Mouse (Mus musculus): ENCODE results near the gene Klhl35. TPM values are rescaled to one million over a fixed set of nuclear protein-coding genes. Genes with fewer than 3 reads are reported as not detected.
A peak's percentile ranks its signal among the peaks of the same experiment; 100 is the strongest.

Klhl35 gene
- polyA plus RNA-seq, 1 experiment from 2014 or later, result 22.5 TPM

DNA sequence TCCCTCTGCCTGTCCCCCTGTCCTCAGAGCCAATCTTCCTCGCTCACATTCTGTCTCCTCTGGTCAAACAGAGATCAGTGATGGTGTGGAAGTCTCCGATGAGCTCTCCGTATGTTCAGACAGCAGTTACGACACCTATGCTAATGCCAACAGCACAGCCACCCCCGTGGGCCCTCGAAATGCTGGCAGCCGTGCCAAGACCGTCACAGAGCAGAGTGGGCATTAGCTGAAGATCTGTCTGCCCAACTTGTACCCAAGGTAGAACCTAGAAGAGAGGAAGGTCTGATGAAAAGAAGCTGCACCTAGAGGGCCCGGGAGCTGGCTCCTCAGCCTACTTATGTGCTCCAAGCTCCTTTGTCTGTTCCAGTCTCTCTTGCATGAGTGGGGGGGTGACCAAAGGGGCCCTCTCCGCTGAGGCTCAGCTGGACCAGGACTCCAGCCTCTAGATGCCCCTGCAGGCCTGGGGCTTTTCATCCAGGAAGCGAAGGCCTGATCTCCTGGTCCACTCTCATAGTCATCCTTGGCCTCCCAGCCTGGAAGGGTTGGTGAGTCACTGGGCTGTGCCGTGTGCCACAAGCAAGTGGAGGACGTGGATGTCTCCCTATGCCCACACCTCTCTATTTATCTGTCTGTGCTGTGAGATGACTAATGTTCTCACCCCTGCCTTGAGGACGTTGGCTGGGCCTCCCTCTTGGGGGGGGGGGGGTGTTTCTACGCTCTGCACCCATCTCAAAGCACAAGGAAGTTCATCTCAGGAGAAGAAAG, 5.7 kb upstream of the Klhl35 start:
- H3K27ac ChIP-seq (ENCODE audit: low read depth, low read length), result no peak overlapping the region
- ATAC-seq (ENCODE audit: low FRiP score) (no peak), DNase-seq (ENCODE audit: low spot score, missing footprints) (no peak)
- no peaks in the 10 kb centered on the region for H3K9me3 ChIP-seq (ENCODE audit: control insufficient read depth, low read length)
- H3K27me3 ChIP-seq (ENCODE audit: control insufficient read depth, insufficient read depth, low read length), result no peaks in the 10 kb centered on the region
- H3K4me2 ChIP-seq, result no peak overlapping the region
- peaks cover 3% of the 10 kb centered on the region; the same call in 1 of the 2 replicates for H3K36me3 ChIP-seq (ENCODE audit: control insufficient read depth, insufficient read depth, low read length)
- no peak overlapping the region for H3K9ac ChIP-seq (ENCODE audit: low read length)
- WGBS, result 90% methylated on average over 15 of the region's 15 CpGs
- no peaks in the 10 kb centered on the region for H3K4me1 ChIP-seq (ENCODE audit: control insufficient read depth, insufficient read depth, low read length)
- no peak overlapping the region for H3K4me3 ChIP-seq (ENCODE audit: low read depth, low read length)

DNA sequence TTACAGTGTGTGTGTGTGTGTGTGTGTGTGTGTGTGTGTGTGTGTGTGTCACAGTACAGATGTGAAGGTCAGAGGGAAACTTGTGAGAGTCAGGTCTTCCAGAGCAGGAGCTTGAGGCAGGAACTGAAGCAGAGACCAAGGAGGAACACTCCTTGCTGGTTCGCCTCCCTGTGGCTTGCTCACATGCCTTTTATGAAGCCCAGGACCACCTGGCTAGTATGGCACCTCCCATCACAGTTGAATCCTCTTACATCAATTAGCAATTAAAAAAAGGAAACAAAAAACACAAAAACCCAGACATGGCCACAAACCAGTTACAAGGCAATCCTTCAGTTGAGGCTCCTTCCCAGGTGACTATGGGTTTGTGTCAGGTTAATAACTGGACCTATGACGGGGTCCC, 2.7 kb upstream of the Klhl35 start:
- H3K27ac ChIP-seq (ENCODE audit: low read depth, low read length), result no peak overlapping the region
- no peak overlapping the region for H3K4me2 ChIP-seq
- ATAC-seq (ENCODE audit: low FRiP score), result no peak
- no peak overlapping the region for H3K4me3 ChIP-seq (ENCODE audit: low read depth, low read length)
- no peaks in the 10 kb centered on the region for H3K9me3 ChIP-seq (ENCODE audit: control insufficient read depth, low read length)
- H3K36me3 ChIP-seq (ENCODE audit: control insufficient read depth, insufficient read depth, low read length), result peaks cover 3% of the 10 kb centered on the region; the same call in 1 of the 2 replicates
- DNase-seq (ENCODE audit: low spot score, missing footprints), result no peak
- peaks cover 16% of the 10 kb centered on the region for H3K4me1 ChIP-seq (ENCODE audit: control insufficient read depth, insufficient read depth, low read length)
- peaks cover 10% of the 10 kb centered on the region for H3K27me3 ChIP-seq (ENCODE audit: control insufficient read depth, insufficient read depth, low read length)
- H3K9ac ChIP-seq (ENCODE audit: low read length), result no peak overlapping the region
- 86% methylated on average over 2 of the region's 2 CpGs for WGBS

DNA sequence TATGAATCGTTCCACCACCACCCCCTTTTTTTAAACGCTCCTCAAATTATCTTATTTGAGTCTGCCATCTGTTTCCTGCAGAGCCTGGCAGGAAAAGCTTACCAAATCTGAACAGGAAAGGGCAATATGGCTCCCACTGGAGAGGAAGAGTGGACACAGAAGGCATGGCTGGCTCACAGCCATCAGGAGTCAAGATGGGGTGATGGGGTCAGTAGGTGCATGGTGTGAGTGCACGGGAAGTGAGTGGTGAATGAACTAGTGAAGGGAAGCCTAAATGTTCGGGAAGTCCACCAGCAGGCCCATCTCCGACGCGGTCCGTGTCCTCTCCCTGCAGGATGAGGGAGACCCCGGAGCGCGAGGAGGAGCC, 2.1 kb downstream of the Klhl35 start:
- WGBS, result 29% methylated on average over 11 of the region's 11 CpGs
- DNase-seq (ENCODE audit: low spot score, missing footprints), result peak; percentile 91
- Histone ChIP-seq H3K9ac (ENCODE audit: low read length) (peak overlapping the region; percentile 74), H3K9me3 (ENCODE audit: control insufficient read depth, low read length) (no peaks in the 10 kb centered on the region), H3K27me3 (ENCODE audit: control insufficient read depth, insufficient read depth, low read length) (peaks cover 21% of the 10 kb centered on the region), H3K27ac (ENCODE audit: low read depth, low read length) (peak overlapping the region; percentile 48), H3K4me1 (ENCODE audit: control insufficient read depth, insufficient read depth, low read length) (peaks cover 22% of the 10 kb centered on the region), H3K4me2 (peak overlapping the region; percentile 66), H3K4me3 (ENCODE audit: low read depth, low read length) (peak overlapping the region; percentile 47), H3K36me3 (ENCODE audit: control insufficient read depth, insufficient read depth, low read length) (peaks cover 9% of the 10 kb centered on the region)
- no peak for ATAC-seq (ENCODE audit: low FRiP score)

DNA sequence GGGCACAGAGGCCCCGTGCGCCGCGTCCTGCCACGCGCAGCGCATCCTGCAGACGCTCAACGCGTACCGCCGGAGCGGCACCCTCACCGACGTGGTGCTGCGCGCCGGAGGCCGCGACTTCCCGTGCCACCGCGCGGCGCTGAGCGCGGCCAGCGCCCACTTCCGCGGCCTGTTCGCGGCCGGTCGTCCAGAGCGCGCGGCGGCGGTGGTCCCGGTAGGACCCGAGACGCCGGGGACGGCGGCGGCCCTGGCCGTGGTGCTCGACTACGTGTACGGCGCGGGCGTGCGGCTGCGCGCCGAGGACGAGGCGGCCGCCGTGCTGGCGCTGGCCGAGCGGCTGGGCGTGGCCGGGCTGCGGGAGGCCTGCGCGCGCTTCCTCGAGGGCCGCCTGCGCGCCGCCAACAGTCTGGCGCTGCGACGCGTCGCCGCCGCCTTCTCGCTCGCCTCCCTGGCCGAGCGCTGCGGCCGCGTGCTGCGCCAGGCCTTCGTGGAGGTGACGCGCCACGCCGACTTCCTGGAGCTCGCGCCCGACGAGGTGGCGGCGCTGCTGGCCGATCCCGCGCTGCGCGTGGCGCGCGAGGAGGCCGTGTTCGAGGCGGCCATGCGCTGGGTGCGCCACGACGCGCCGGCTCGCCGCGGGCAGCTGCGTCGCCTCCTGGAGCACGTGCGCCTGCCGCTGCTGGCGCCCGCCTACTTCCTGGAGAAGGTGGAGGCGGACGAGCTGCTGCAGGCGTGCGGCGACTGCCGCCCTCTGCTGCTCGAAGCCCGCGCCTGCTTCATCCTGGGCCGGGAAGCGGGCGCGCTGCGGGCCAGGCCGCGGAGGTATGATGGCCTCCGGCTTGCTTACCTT, 2.7 kb downstream of the Klhl35 start:
- ATAC-seq (ENCODE audit: low FRiP score), result peak; percentile 68
- peak overlapping the region; percentile 74 for H3K9ac ChIP-seq (ENCODE audit: low read length)
- peaks cover 21% of the 10 kb centered on the region for H3K27me3 ChIP-seq (ENCODE audit: control insufficient read depth, insufficient read depth, low read length)
- peak overlapping the region; percentile 48 for H3K27ac ChIP-seq (ENCODE audit: low read depth, low read length)
- peak overlapping the region; percentile 47 for H3K4me3 ChIP-seq (ENCODE audit: low read depth, low read length)
- no peaks in the 10 kb centered on the region for H3K9me3 ChIP-seq (ENCODE audit: control insufficient read depth, low read length)
- peak overlapping the region; percentile 66 for H3K4me2 ChIP-seq
- 3% methylated on average over 116 of the region's 145 CpGs for WGBS
- H3K36me3 ChIP-seq (ENCODE audit: control insufficient read depth, insufficient read depth, low read length), result peaks cover 9% of the 10 kb centered on the region
- DNase-seq (ENCODE audit: low spot score, missing footprints), result peak; percentile 94
- peaks cover 22% of the 10 kb centered on the region for H3K4me1 ChIP-seq (ENCODE audit: control insufficient read depth, insufficient read depth, low read length)

DNA sequence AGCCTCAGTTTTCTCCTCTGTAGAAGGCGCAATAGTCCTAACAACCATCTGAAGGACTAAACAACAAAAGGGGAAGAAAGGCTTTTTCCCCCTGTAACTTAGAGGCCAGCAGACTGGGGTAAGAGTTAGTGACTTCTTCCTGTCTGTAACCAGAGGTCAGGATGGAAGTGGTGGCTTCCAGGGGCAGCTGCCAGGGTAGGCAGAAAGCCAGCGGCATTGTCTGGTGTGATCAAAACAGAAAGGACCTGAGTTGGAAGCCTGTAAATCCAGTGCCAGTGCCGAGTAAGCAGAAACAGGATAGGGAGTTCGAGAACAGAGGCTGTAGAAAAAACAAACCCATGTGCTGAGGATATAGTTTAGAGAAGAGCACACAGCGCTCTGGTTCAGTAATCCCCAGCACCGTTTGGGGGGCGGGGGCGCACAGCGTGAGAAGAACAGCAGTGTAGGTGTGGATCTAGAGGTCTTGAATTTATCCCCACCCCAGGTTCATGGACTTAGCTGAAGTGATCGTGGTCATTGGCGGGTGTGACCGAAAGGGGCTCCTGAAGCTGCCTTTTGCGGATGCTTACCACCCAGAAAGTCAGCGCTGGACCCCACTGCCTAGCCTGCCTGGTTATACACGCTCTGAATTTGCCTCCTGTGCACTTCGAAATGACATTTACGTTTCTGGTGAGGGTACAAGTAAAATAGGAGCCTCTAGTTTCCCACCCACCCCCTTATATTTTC, 4.0 kb downstream of the Klhl35 start:
- Histone ChIP-seq H3K9ac (ENCODE audit: low read length) (no peak overlapping the region), H3K4me3 (ENCODE audit: low read depth, low read length) (no peak overlapping the region), H3K4me1 (ENCODE audit: control insufficient read depth, insufficient read depth, low read length) (peaks cover 22% of the 10 kb centered on the region), H3K27ac (ENCODE audit: low read depth, low read length) (no peak overlapping the region), H3K4me2 (no peak overlapping the region), H3K9me3 (ENCODE audit: control insufficient read depth, low read length) (no peaks in the 10 kb centered on the region), H3K27me3 (ENCODE audit: control insufficient read depth, insufficient read depth, low read length) (peaks cover 21% of the 10 kb centered on the region), H3K36me3 (ENCODE audit: control insufficient read depth, insufficient read depth, low read length) (peaks cover 12% of the 10 kb centered on the region)
- 79% methylated on average over 17 of the region's 17 CpGs for WGBS
- ATAC-seq (ENCODE audit: low FRiP score), result no peak
- DNase-seq (ENCODE audit: low spot score, missing footprints), result no peak

DNA sequence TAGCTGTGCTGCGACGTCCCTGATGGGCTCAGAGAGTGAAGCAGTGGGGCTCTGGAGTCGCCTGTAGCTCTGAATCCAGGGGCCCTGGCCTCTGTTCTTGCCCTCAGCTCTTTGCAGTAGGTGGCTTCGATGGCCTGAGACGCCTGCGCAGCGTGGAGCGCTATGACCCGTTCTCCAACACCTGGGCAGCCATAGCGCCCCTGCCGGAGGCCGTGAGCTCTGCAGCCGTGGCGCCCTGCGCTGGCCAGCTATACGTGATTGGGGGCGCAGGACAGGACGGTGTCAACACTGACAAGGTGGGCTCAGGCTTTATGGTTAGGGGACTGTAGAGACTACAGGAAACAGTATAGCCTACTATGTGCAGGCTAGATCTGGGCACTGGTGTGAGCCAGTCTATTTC, 5.8 kb downstream of the Klhl35 start:
- Histone ChIP-seq H3K4me3 (ENCODE audit: low read depth, low read length) (no peak overlapping the region), H3K4me2 (no peak overlapping the region), H3K36me3 (ENCODE audit: control insufficient read depth, insufficient read depth, low read length) (peaks cover 12% of the 10 kb centered on the region), H3K4me1 (ENCODE audit: control insufficient read depth, insufficient read depth, low read length) (peaks cover 11% of the 10 kb centered on the region), H3K9me3 (ENCODE audit: control insufficient read depth, low read length) (no peaks in the 10 kb centered on the region), H3K27ac (ENCODE audit: low read depth, low read length) (no peak overlapping the region), H3K9ac (ENCODE audit: low read length) (no peak overlapping the region), H3K27me3 (ENCODE audit: control insufficient read depth, insufficient read depth, low read length) (peaks cover 21% of the 10 kb centered on the region)
- no peak for DNase-seq (ENCODE audit: low spot score, missing footprints)
- no peak for ATAC-seq (ENCODE audit: low FRiP score)
- WGBS, result 63% methylated on average over 18 of the region's 18 CpGs

DNA sequence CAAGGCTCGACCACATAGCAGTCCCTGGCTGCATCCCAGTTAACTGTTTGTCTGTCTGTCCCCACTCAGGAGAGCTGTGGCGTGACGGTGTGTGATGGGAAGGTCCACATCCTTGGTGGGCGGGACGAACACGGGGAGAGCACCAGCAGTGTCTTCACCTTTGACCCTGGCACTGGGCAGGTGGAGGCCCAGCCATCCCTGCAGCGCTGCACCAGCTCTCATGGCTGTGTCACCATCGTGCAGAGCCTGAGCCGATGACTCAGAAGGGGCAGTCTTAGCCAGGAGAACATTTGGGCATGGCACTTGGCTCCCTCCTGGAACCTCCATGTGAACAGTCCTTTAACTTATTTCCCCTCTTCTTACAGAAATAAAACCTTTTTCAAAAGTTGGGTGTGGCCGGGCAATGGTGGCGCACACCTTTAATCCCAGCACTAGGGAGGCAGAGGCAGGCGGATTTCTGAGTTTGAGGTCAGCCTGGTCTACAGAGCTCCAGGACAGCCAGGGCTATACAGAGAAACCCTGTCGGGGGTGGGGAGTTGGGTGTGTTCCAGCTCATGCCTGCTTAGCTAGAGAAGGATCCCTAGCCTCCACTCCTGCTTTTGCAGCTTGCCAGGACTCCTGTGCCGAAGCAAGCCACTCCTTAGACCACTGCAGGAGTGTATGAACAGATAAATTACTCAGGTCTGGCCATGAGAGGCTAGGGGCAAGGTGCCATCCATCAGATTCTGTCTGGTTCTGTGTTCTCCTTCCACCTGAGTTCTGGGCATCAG, 8.0 kb downstream of the Klhl35 start:
- ATAC-seq (ENCODE audit: low FRiP score) (no peak), DNase-seq (ENCODE audit: low spot score, missing footprints) (no peak)
- H3K4me1 ChIP-seq (ENCODE audit: control insufficient read depth, insufficient read depth, low read length), result no peaks in the 10 kb centered on the region
- peak overlapping the region; percentile 75 for H3K27ac ChIP-seq (ENCODE audit: low read depth, low read length)
- H3K36me3 ChIP-seq (ENCODE audit: control insufficient read depth, insufficient read depth, low read length), result peaks cover 22% of the 10 kb centered on the region
- no peak overlapping the region for H3K9ac ChIP-seq (ENCODE audit: low read length)
- H3K4me2 ChIP-seq, result no peak overlapping the region
- H3K9me3 ChIP-seq (ENCODE audit: control insufficient read depth, low read length), result no peaks in the 10 kb centered on the region
- H3K27me3 ChIP-seq (ENCODE audit: control insufficient read depth, insufficient read depth, low read length), result peaks cover 7% of the 10 kb centered on the region
- no peak overlapping the region for H3K4me3 ChIP-seq (ENCODE audit: low read depth, low read length)
- WGBS, result 84% methylated on average over 14 of the region's 14 CpGs

DNA sequence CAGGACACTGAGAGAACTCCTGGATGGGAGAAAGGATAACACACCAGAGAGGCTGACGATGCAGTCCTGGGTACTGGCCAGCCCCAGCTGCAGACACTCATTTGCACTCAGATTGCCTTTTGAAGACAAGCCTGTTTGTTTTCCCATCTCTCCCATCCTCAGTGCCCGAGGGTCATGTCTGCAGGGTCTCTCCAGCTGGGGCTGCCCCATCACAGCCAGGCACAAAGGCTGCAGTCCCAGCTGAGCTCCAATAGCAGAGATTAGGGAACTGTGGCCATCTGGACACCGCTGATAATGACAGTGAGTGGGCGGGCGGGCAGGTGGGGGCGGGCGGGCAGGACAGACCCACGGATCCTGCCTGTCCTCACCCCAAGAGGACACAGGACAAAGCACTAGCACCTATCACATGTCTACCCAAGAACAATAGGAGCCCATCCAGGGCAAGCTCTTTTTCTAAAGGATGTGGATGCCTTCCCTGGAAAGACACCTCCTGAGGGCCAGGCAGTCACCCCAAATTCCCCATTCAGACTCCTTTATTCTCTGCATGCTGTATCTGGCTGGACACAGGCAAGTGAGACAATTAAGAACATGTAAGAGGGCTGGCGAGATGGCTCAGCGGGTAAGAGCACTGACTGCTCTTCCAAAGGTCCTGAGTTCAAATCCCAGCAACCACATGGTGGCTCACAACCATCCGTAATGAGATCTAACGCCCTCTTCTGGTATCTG, 9.2 kb downstream of the Klhl35 start:
- no peak overlapping the region for H3K4me3 ChIP-seq (ENCODE audit: low read depth, low read length)
- H3K9ac ChIP-seq (ENCODE audit: low read length), result no peak overlapping the region
- 60% methylated on average over 10 of the region's 12 CpGs for WGBS
- ATAC-seq (ENCODE audit: low FRiP score) (peak; percentile 91), DNase-seq (ENCODE audit: low spot score, missing footprints) (no peak)
- no peaks in the 10 kb centered on the region for H3K9me3 ChIP-seq (ENCODE audit: control insufficient read depth, low read length)
- peak overlapping the region; percentile 75 for H3K27ac ChIP-seq (ENCODE audit: low read depth, low read length)
- 0 out of 2 replicates have a peak, but pooled peaks cover 2% of the 10 kb centered on the region for H3K4me1 ChIP-seq (ENCODE audit: control insufficient read depth, insufficient read depth, low read length)
- H3K27me3 ChIP-seq (ENCODE audit: control insufficient read depth, insufficient read depth, low read length), result no peaks in the 10 kb centered on the region; the same call in 1 of the 2 replicates
- no peak overlapping the region for H3K4me2 ChIP-seq
- peaks cover 33% of the 10 kb centered on the region for H3K36me3 ChIP-seq (ENCODE audit: control insufficient read depth, insufficient read depth, low read length)
